Mouse (Mus musculus): ENCODE data around the gene Car3.

DNA sequence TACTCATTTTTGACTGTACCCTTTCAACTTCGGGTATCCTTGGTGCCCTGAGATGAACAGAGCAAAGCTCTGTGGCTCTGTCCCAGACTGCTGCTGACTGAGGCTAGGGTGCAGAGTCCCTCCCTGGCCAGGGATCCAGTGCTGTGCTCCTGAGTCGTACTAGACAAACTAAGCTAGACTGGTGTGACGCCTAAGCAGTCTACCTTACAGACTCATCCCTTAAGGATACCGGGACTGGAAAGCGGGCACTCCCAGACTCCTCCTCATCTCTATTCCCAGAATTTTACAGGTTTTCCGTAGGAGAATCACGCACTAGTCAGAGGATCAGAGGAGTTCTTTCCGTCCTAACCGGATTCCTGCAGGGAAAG is 674 bp upstream of the Car3 start:
- TF ChIP-seq CTCF (IDR thresholded peaks at IDR 0.05; ENCODE audit: extremely low read depth, insufficient read length, insufficient replicate concordance, low read depth, low read length) (no peak), POLR2A (IDR thresholded peaks at IDR 0.05; ENCODE audit: low read depth, low read length) (no peak)

Data from small intestine, adult 2 months (tissue).